Mouse (Mus musculus): ENCODE data around the gene Ang. TPM values are rescaled to one million over a fixed set of nuclear protein-coding genes. Genes with fewer than 3 reads are reported as not detected.

The Ang gene
- total and polyA plus RNA-seq, 3 experiments = not detected

- DNase-seq (ENCODE audit: low read depth, low spot score) = no peak
- H3K4me3 ChIP-seq (ENCODE audit: control insufficient read depth in 1 of 2, insufficient read depth in 1 of 2, low read depth in 2 of 2, low read length in 2 of 2) = no peak overlapping the region
- H3K27me3 ChIP-seq (ENCODE audit: control insufficient read depth in 1 of 2, insufficient read depth in 2 of 2, low read length in 2 of 2) = no peaks in the 10 kb centered on the region
- no peaks in the 10 kb centered on the region for H3K9me3 ChIP-seq (replicated peaks; ENCODE audit: insufficient read depth, low read length)
- no peak overlapping the region for H3K9ac ChIP-seq (ENCODE audit: control insufficient read depth, low read depth, low read length, poor library complexity, severe bottlenecking)
- TF ChIP-seq CHD1 (IDR thresholded peaks at IDR 0.05; ENCODE audit: low read depth, low read length) = no peak
- no peak for TF ChIP-seq BHLHE40 (IDR thresholded peaks at IDR 0.05; ENCODE audit: borderline replicate concordance, low read depth, low read length)
- TF ChIP-seq CTCF (IDR thresholded peaks at IDR 0.05 in 2 of 3, conservative IDR thresholded peaks at IDR 0.05 in 1 of 3; ENCODE audit: control insufficient read depth in 1 of 3, insufficient read depth in 1 of 3, low read depth in 2 of 3, low read length in 3 of 3, poor library complexity in 1 of 3, severe bottlenecking in 1 of 3) = no peak
- no peak for TF ChIP-seq POLR2A (IDR thresholded peaks at IDR 0.05; ENCODE audit: control insufficient read depth in 1 of 2, insufficient read depth in 1 of 2, low read depth in 1 of 2, low read length in 2 of 2, poor library complexity in 1 of 2)
- no peak for TF ChIP-seq E2F4 (IDR thresholded peaks at IDR 0.05; ENCODE audit: borderline replicate concordance, low read depth, low read length)
- TF ChIP-seq KAT2A (conservative IDR thresholded peaks at IDR 0.05; ENCODE audit: low read depth, low read length) = no peak
- no peak for TF ChIP-seq SIN3A (IDR thresholded peaks at IDR 0.05; ENCODE audit: low read length)
- no peak for TF ChIP-seq ZC3H11A (IDR thresholded peaks at IDR 0.05; ENCODE audit: low read depth, low read length)
- no peak for TF ChIP-seq MXI1 (IDR thresholded peaks at IDR 0.05; ENCODE audit: low read depth, low read length)
- no peak for TF ChIP-seq RAD21 (IDR thresholded peaks at IDR 0.05; ENCODE audit: low read depth, low read length)
- TF ChIP-seq NRF1 (IDR thresholded peaks at IDR 0.05; ENCODE audit: insufficient read depth, low read depth, low read length, poor library complexity, severe bottlenecking) = no peak
- no peak for TF ChIP-seq ZNF384 (IDR thresholded peaks at IDR 0.05; ENCODE audit: low read depth, low read length)
- TF ChIP-seq TBP (IDR thresholded peaks at IDR 0.05; ENCODE audit: low read depth, low read length) = no peak
- TF ChIP-seq CHD2 (IDR thresholded peaks at IDR 0.05; ENCODE audit: low read length) = no peak
- TF ChIP-seq POLR2AphosphoS2 (IDR thresholded peaks at IDR 0.05; ENCODE audit: low read length) = no peak
- no peak for TF ChIP-seq JUND (IDR thresholded peaks at IDR 0.05; ENCODE audit: low read depth, low read length)
- TF ChIP-seq POLR2AphosphoS5 (IDR thresholded peaks at IDR 0.05; ENCODE audit: borderline replicate concordance, low read depth, low read length) = no peak
- TF ChIP-seq MAFK (IDR thresholded peaks at IDR 0.05; ENCODE audit: borderline replicate concordance, low read depth, low read length) = no peak
- TF ChIP-seq ZKSCAN1 (IDR thresholded peaks at IDR 0.05; ENCODE audit: low read depth, low read length) = no peak
- no peak for TF ChIP-seq RCOR1 (IDR thresholded peaks at IDR 0.05; ENCODE audit: low read depth, low read length)
- H3K36me3 ChIP-seq (ENCODE audit: control insufficient read depth in 1 of 2, insufficient read depth in 2 of 2, low read length in 2 of 2) = peaks cover 0 to 20% of the 10 kb centered on the region in 2 experiments; a peak in 2 of 4 replicates
- no peaks in the 10 kb centered on the region for H3K79me2 ChIP-seq (ENCODE audit: control insufficient read depth, insufficient read depth, low read length, poor library complexity)
- H3K4me1 ChIP-seq (ENCODE audit: control insufficient read depth in 1 of 2, insufficient read depth in 2 of 2, low read length in 2 of 2) = peaks cover 7 to 16% of the 10 kb centered on the region in 2 experiments
- no peak overlapping the region for H3K27ac ChIP-seq (ENCODE audit: control insufficient read depth, low read depth, low read length)
These were observed 51.2 kb downstream of the Ang start for GRCm38 (mm10) chr14:51142119-51142518.

- Histone ChIP-seq H3K9me3 (replicated peaks; ENCODE audit: insufficient read depth, low read length) (no peaks in the 10 kb centered on the region), H3K9ac (ENCODE audit: control insufficient read depth, low read depth, low read length, poor library complexity, severe bottlenecking) (no peak overlapping the region), H3K27ac (ENCODE audit: control insufficient read depth, low read depth, low read length) (no peak overlapping the region), H3K79me2 (ENCODE audit: control insufficient read depth, insufficient read depth, low read length, poor library complexity) (no peaks in the 10 kb centered on the region), H3K36me3 (ENCODE audit: control insufficient read depth in 1 of 2, insufficient read depth in 2 of 2, low read length in 2 of 2) (peaks cover 0 to 20% of the 10 kb centered on the region in 2 experiments; a peak in 2 of 4 replicates), H3K4me1 (ENCODE audit: control insufficient read depth in 1 of 2, insufficient read depth in 2 of 2, low read length in 2 of 2) (peaks cover 7 to 16% of the 10 kb centered on the region in 2 experiments), H3K27me3 (ENCODE audit: control insufficient read depth in 1 of 2, insufficient read depth in 2 of 2, low read length in 2 of 2) (no peaks in the 10 kb centered on the region), H3K4me3 (ENCODE audit: control insufficient read depth in 1 of 2, insufficient read depth in 1 of 2, low read depth in 2 of 2, low read length in 2 of 2) (no peak overlapping the region)
- no peak for TF ChIP-seq TCF12 (IDR thresholded peaks at IDR 0.05; ENCODE audit: low read depth, low read length)
- TF ChIP-seq RAD21 (IDR thresholded peaks at IDR 0.05; ENCODE audit: low read depth, low read length) = no peak
- TF ChIP-seq ZKSCAN1 (IDR thresholded peaks at IDR 0.05; ENCODE audit: low read depth, low read length) = no peak
- no peak for TF ChIP-seq USF2 (IDR thresholded peaks at IDR 0.05; ENCODE audit: borderline replicate concordance in 1 of 2, insufficient read depth in 1 of 2, low read depth in 1 of 2, low read length in 2 of 2)
- no peak for TF ChIP-seq GABPA (IDR thresholded peaks at IDR 0.05; ENCODE audit: low read depth, low read length)
- no peak for TF ChIP-seq CHD2 (IDR thresholded peaks at IDR 0.05; ENCODE audit: low read length)
- TF ChIP-seq MEF2A (IDR thresholded peaks at IDR 0.05; ENCODE audit: extremely low read depth, insufficient replicate concordance, low read depth, low read length, poor library complexity, severe bottlenecking) = no peak
- TF ChIP-seq MAZ (IDR thresholded peaks at IDR 0.05; ENCODE audit: low read depth, low read length) = no peak
- peak; percentile 29 for DNase-seq (ENCODE audit: low read depth, low spot score)
These were observed 51.6 kb downstream of the Ang start for GRCm38 (mm10) chr14:51142568-51142967.
